Mouse (Mus musculus) stomach, adult 2 months (tissue): Measurements from ENCODE around the gene Olfr522. TPM values are rescaled to one million over a fixed set of nuclear protein-coding genes. Genes with fewer than 3 reads are reported as not detected.

ENCODE experiments used
- polyA plus RNA-seq: library from polyadenylated mRNA; depleted of rRNA; stranded (reverse); fragments of >200 nt; gene quantifications from 2 replicates; pipeline ENCODE4 v1.2.3, GENCODE M21; 2012; rRNA removed

Olfr522 gene
- not detected in 2 replicates for polyA plus RNA-seq

GRCm38 (mm10) chr7:140164664-140165063, at the start of gene Olfr522:
Gene Olfr522, minus strand, starts transcription at chr7:140164764.

GRCm38 (mm10) chr7:140205864-140206263, 41.3 kb upstream of the Olfr522 start, which contains the start of gene Olfr524:
Gene Olfr524, minus strand, starts transcription at chr7:140205964.

GRCm38 (mm10) chr7:140172936-140173335, 8.4 kb upstream of the Olfr522 start, which contains the start of gene Olfr523:
Gene Olfr523, plus strand, starts transcription at chr7:140173217.

GRCm38 (mm10) chr7:140154218-140154927, 10.2 kb downstream of the Olfr522 start, which contains the start of gene Sprn:
Gene Sprn, minus strand, starts transcription at chr7:140154877.

GRCm38 (mm10) chr7:140137135-140138020, 27.2 kb downstream of the Olfr522 start, which contains the start of gene Mtg1:
Gene Mtg1, plus strand, starts transcription at chr7:140137564.

GRCm38 (mm10) chr7:140116329-140117054, 48.1 kb downstream of the Olfr522 start, which contains the start of gene Echs1:
Gene Echs1, minus strand, starts transcription at chr7:140116476.

GRCm38 (mm10) chr7:140115583-140116328, 48.8 kb downstream of the Olfr522 start, which contains the start of gene Paox:
Gene Paox, plus strand, starts transcription at chr7:140115799.

Other genes with a start within 250 kb of the Olfr522 start
- 0.13 TPM in 1 of 2 replicates, not detected in the other for gene Utf1, start 221.0 kb downstream of the Olfr522 start, polyA plus RNA-seq
- 0.19 TPM in 1 of 2 replicates, not detected in the other for gene 6430531B16Rik, start 186.0 kb downstream of the Olfr522 start, polyA plus RNA-seq
- 3.8 and 6.5 TPM in 2 replicates for gene Adam8, start 172.2 kb downstream of the Olfr522 start, polyA plus RNA-seq
- 26.5 and 83.0 TPM in 2 replicates for gene Zfp511, start 128.4 kb downstream of the Olfr522 start, polyA plus RNA-seq
- gene Tubgcp2, start 128.1 kb downstream of the Olfr522 start, polyA plus RNA-seq, result 4.4 and 5.4 TPM in 2 replicates
- 0.02 and 0.23 TPM in 2 replicates for gene Msx3, start 115.7 kb downstream of the Olfr522 start, polyA plus RNA-seq
- 1.3 and 1.5 TPM in 2 replicates for gene Caly, start 82.2 kb downstream of the Olfr522 start, polyA plus RNA-seq
- gene Prap1, start 71.4 kb downstream of the Olfr522 start, polyA plus RNA-seq, result 2.4 and 4.5 TPM in 2 replicates
- gene Fuom, start 62.3 kb downstream of the Olfr522 start, polyA plus RNA-seq, result 27.3 and 41.5 TPM in 2 replicates
- 9.9 and 10.1 TPM in 2 replicates for gene Paox, start 49.0 kb downstream of the Olfr522 start, polyA plus RNA-seq
- 30.1 and 31.6 TPM in 2 replicates for gene Echs1, start 48.3 kb downstream of the Olfr522 start, polyA plus RNA-seq
- 7.8 and 13.6 TPM in 2 replicates for gene Mtg1, start 27.2 kb downstream of the Olfr522 start, polyA plus RNA-seq
- 0.20 and 1.9 TPM in 2 replicates for gene Sprn, start 9.9 kb downstream of the Olfr522 start, polyA plus RNA-seq
- gene Olfr523, start 8.5 kb upstream of the Olfr522 start, polyA plus RNA-seq, result not detected in 2 replicates
- not detected in 2 replicates for gene Olfr524, start 41.2 kb upstream of the Olfr522 start, polyA plus RNA-seq
- 0.13 and 0.28 TPM in 2 replicates for gene Cd163l1, start 53.5 kb upstream of the Olfr522 start, polyA plus RNA-seq
- gene 5830411N06Rik, start 82.5 kb upstream of the Olfr522 start, polyA plus RNA-seq, result not detected in 2 replicates
- gene Olfr525, start 156.1 kb upstream of the Olfr522 start, polyA plus RNA-seq, result not detected in 2 replicates
- not detected in 2 replicates for gene Olfr527, start 169.3 kb upstream of the Olfr522 start, polyA plus RNA-seq
- gene Olfr60, start 196.9 kb upstream of the Olfr522 start, polyA plus RNA-seq, result not detected in 2 replicates
- gene Olfr530, start 211.6 kb upstream of the Olfr522 start, polyA plus RNA-seq, result not detected in 2 replicates
- gene Olfr531, start 238.2 kb upstream of the Olfr522 start, polyA plus RNA-seq, result not detected in 2 replicates